Mouse (Mus musculus) cerebellum, adult 2 months (tissue): ENCODE data around the gene Zfp629.

Source experiments
- CTCF ChIP-seq: fragments of 200-500 bp; IDR thresholded peaks from 2 replicates; pipeline ENCODE4 v1.5.1; 2011; ENCODE audit warnings: low read depth, mild to moderate bottlenecking, control low read depth, low read length, moderate library complexity, borderline replicate concordance; ENCODE audit not compliant: insufficient read depth
- POLR2A ChIP-seq: fragments of 200-500 bp; IDR thresholded peaks from 2 replicates; pipeline ENCODE4 v1.6.1; 2011; ENCODE audit warnings: low read length, control low read depth, borderline replicate concordance; ENCODE audit not compliant: insufficient read depth

- TF ChIP-seq CTCF (no peak), POLR2A (no peak)
These were observed 739 bp upstream of the Zfp629 start for GRCm38 (mm10) chr7:127616336-127616735.
